Comparison of ENCODE assay signal across 7 mouse cellular contexts in the genomic region with DNA sequence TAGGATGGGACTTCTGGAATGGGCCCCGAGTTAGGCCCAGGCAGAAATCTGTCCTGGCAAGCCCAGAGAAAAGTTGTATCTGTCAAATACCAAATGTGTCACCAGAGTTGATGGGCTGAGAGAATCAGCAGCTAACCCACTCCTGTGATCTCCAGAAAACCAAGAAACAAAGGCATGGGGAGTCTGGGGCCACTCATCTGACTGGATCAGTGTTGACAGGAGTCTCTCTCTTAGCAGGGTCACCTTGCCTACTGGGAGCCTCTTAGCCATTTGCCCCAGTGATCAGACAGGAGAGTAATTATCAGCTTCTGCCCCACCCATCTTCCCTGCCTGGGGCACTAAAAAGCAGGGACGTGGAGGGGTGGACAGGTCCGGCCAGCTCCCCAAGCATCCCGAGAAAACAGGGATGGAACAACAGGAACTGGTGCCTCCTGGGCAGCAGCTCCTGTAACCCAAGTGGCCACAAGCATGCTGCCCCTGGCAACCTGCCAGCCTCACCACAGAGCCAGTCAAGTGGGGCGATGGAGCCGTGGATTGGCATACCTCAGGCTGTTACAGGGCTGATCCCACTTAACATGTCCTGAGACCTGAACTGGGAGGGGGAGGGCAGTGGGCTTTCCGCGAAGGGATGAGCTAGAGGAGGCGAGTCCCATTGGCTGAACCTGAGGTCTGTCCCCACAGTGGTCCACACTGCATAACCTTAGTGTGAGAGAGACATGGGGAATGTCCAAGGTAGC. TPM values are rescaled to one million over a fixed set of nuclear protein-coding genes. Genes with fewer than 3 reads are reported as not detected.
DNase-seq lines count a peak whose midpoint lies in the region.

No protein-coding gene starts in this region.

- DNase-seq in heart, adult 18-20 months, result peak; percentile 18 to 33
- no peak for DNase-seq in heart, adult 8-10 months (ENCODE audit: low spot score)
- DNase-seq in 3134 (ENCODE audit: extremely low read depth, insufficient read length, low spot score), result peak; percentile 73
- peak; percentile 81 for DNase-seq in Muller cell, postnatal 12 days (ENCODE audit: inconsistent ontology term)
- peak; percentile 66 for DNase-seq in kidney, postnatal 10 days
- DNase-seq in frontal cortex, postnatal 36 days (ENCODE audit: low spot score in 2 of 2), result no peak
- DNase-seq in frontal cortex, postnatal 25 days (ENCODE audit: low spot score in 2 of 2), result no peak

RNA-seq across cellular contexts. Expression of gene Eif4a3, which starts 13.9 kb away (rescaled TPM):
- total RNA-seq in heart, adult 18-20 months (2021), result 10 to 100 TPM; 62.5 to 71.7 TPM
- total RNA-seq in heart, adult 8-10 months (2022), result 10 to 100 TPM; 57.7 to 77.2 (median 66.8) TPM

RNA-seq across cellular contexts. Expression of gene Gaa, which starts 18.3 kb away (rescaled TPM):
- 100 to 1,000 TPM in 1 of 2 experiments, 10 to 100 TPM in 1; 91.3 to 110 TPM for total RNA-seq in heart, adult 18-20 months (2021)
- 100 to 1,000 TPM; 108 to 126 (median 114) TPM for total RNA-seq in heart, adult 8-10 months (2022)

RNA-seq across cellular contexts. Expression of gene Card14, which starts 21.6 kb away (rescaled TPM):
- total RNA-seq in heart, adult 18-20 months (2021), result not detected
- total RNA-seq in heart, adult 8-10 months (2022), result under 1 TPM in 2 of 4 experiments, not detected in 2; 0.13 to 0.14 TPM

RNA-seq across cellular contexts. Expression of gene Ccdc40, which starts 57.6 kb away (rescaled TPM):
- total RNA-seq in heart, adult 18-20 months (2021), result under 1 TPM; 0.17 to 0.21 TPM
- under 1 TPM in 1 of 4 experiments, not detected in 3; 0.20 TPM for total RNA-seq in heart, adult 8-10 months (2022)

RNA-seq across cellular contexts. Expression of gene Tbc1d16, which starts 57.7 kb away (rescaled TPM):
- 10 to 100 TPM; 54.9 to 56.9 TPM for total RNA-seq in heart, adult 18-20 months (2021)
- 10 to 100 TPM; 60.3 to 72.2 (median 64.4) TPM for total RNA-seq in heart, adult 8-10 months (2022)

Comparison
In these comparisons a context has a peak if more than half of its experiments do, and no peak if none do; other contexts are left out.
1. DNase-seq: peak in heart, adult 18-20 months (2 of 2), 3134 (single experiment), Muller cell, postnatal 12 days (single experiment) and kidney, postnatal 10 days (single experiment); none in heart, adult 8-10 months (single experiment), frontal cortex, postnatal 36 days (0 of 2) and frontal cortex, postnatal 25 days (0 of 2).